Mouse (Mus musculus) urinary bladder, postnatal 14 days (tissue): ENCODE data around the gene Dlg2.
"Not testable (repeated sequence)": the region's sequence is repeated elsewhere in the genome, so short reads cannot be mapped to it uniquely, and the experiment has no call there.

Source experiments
- DNase-seq: peaks from one replicate; pipeline ENCODE4 v3.0.0; 2021; ENCODE audit warnings: low spot score

Gene Dlg2

GRCm38 (mm10) chr7:90825640-90826039 lies 349.2 kb downstream of the Dlg2 start:
- no peak for DNase-seq

- DNase-seq: no peak
Observed at GRCm38 (mm10) chr7:90841276-90841675, 364.8 kb downstream of the Dlg2 start.

GRCm38 (mm10) chr7:90843345-90844293 lies 367.1 kb downstream of the Dlg2 start:
- no peak for DNase-seq

GRCm38 (mm10) chr7:90876796-90877195 lies 400.3 kb downstream of the Dlg2 start:
- not testable (repeated sequence) for DNase-seq

- DNase-seq: no peak
Observed at GRCm38 (mm10) chr7:90882740-90883139, 406.3 kb downstream of the Dlg2 start.

- DNase-seq: no peak
Observed at GRCm38 (mm10) chr7:90886396-90887006, 410.0 kb downstream of the Dlg2 start.

- DNase-seq: no peak
Observed at GRCm38 (mm10) chr7:90887007-90887720, 410.7 kb downstream of the Dlg2 start.

- no peak for DNase-seq
Observed at GRCm38 (mm10) chr7:90927441-90927840, 451.0 kb downstream of the Dlg2 start.

- DNase-seq: no peak
Observed at GRCm38 (mm10) chr7:90940726-90941125, 464.3 kb downstream of the Dlg2 start.

GRCm38 (mm10) chr7:90947073-90947472 lies 470.6 kb downstream of the Dlg2 start:
- DNase-seq: no peak

- no peak for DNase-seq
Observed at GRCm38 (mm10) chr7:90949212-90949611, 472.7 kb downstream of the Dlg2 start.

GRCm38 (mm10) chr7:90977241-90977640 lies 500.8 kb downstream of the Dlg2 start:
- no peak for DNase-seq

- DNase-seq: no peak
Observed at GRCm38 (mm10) chr7:90982069-90982468, 505.6 kb downstream of the Dlg2 start.

GRCm38 (mm10) chr7:91010655-91011054 lies 534.2 kb downstream of the Dlg2 start:
- no peak for DNase-seq

- DNase-seq: no peak
Observed at GRCm38 (mm10) chr7:91044998-91045741, 568.7 kb downstream of the Dlg2 start.

GRCm38 (mm10) chr7:91045742-91046098 lies 569.2 kb downstream of the Dlg2 start:
- DNase-seq: no peak

GRCm38 (mm10) chr7:91063297-91064040 lies 587.0 kb downstream of the Dlg2 start:
- DNase-seq: no peak

GRCm38 (mm10) chr7:91071751-91072707 lies 595.6 kb downstream of the Dlg2 start:
- no peak for DNase-seq

- DNase-seq: no peak
Observed at GRCm38 (mm10) chr7:91086071-91086470, 609.6 kb downstream of the Dlg2 start.
